Mouse (Mus musculus): ENCODE data around the gene Zdhhc5.

Zdhhc5 gene

GRCm38 (mm10) chr2:84714811-84715561 lies at the start of gene Zdhhc5:
Gene Zdhhc5, minus strand, starts transcription at chr2:84715180.
- DNase-seq (ENCODE audit: low spot score in 2 of 2) = peak; percentile 99

- DNase-seq (ENCODE audit: low spot score in 2 of 2) = no peak
Observed at GRCm38 (mm10) chr2:84762818-84763217, 47.8 kb upstream of the Zdhhc5 start.

- DNase-seq (ENCODE audit: low spot score in 2 of 2) = no peak
Observed at GRCm38 (mm10) chr2:84762295-84762694, 47.3 kb upstream of the Zdhhc5 start.

DNA sequence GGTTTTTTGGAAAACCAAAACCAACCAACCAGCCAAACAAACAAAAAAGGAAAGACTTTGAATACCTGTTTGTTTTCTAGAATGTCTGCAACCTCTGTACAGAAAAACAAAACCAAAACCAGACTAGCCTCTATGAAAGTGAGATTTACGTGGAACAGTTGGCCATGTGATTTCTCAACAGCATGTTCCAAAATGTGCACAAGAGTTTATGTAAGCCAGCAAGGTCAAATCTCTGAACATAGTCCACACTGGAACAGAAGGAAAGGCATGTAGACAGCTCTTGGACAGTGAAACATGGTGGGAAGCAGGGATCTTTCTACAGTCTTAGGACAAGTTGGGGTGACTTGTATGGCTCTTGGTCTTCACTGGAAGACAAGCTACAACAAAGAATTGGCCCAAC lies 46.9 kb upstream of the Zdhhc5 start:
- no peak for DNase-seq (ENCODE audit: low spot score in 2 of 2)

GRCm38 (mm10) chr2:84761309-84761708 lies 46.3 kb upstream of the Zdhhc5 start:
- DNase-seq (ENCODE audit: low spot score in 2 of 2) = no peak

- DNase-seq (ENCODE audit: low spot score in 2 of 2) = no peak
Observed at GRCm38 (mm10) chr2:84760777-84761176, 45.8 kb upstream of the Zdhhc5 start.

DNA sequence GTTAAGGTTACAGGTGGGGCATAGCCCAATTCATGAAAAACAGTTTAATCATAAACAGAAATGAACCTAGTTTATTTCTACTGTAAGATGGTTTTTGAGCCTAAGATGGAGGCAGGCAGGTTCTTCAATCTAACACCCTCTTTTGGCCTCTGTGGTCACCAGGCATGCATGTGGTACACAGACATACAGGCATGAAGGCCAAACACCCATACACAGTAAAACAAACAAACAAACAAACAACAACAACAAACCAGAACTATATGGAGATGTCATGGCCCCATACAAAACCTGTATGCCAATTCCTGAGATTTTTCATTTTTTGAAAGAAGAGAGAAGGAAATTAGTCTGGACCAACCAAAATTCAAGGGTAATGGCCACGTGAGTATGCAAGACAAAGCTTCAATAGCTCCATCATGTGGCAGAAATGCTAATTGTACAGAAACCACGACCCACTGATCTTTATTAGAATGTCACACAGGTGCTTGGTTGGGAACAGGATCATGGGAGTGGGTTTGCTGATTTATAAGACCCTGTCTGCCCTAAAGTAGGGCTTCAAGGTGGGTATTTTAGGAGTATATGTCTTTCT lies 43.7 kb upstream of the Zdhhc5 start:
- no peak for DNase-seq (ENCODE audit: low spot score in 2 of 2)

GRCm38 (mm10) chr2:84757026-84757682 lies 42.2 kb upstream of the Zdhhc5 start:
- DNase-seq (ENCODE audit: low spot score in 2 of 2) = no peak

DNA sequence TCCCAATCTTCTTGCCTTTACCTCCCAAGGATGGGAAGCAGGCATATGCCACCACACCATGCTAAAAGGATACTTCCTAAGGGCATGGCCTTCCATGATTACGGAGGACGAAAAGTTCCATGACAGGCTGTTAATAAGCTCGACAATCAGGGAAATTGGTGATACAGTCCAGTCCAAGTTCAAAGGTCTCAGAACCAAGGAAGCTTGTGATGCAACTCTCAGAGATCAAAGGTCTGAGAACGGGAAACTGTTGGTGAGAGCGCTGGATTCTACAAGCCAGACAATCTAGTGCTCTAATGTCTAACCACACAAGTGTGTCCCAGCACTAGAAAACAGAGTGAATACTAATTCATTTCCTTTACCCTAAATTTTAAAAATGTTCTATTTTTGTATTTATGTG lies 41.3 kb upstream of the Zdhhc5 start:
- no peak for DNase-seq (ENCODE audit: low spot score in 2 of 2)

DNA sequence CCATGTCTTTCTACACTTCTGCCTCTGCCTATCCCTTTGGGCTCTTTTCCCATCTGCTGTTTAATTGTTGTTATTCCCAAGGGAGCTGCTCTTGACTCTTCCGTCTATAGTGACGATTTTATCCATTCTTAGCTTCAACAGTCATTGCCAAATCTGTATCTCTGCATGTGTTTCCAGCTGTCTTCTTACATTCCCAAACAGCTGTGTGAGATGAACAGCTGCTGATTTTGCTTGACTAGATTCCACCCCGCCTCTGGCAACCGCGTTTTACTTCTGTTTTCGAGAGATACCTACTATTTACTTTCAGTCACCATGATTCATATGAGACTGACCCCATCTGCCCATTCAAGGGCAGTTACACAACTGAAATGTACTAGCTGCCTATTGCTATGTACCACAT lies 35.1 kb upstream of the Zdhhc5 start:
- DNase-seq (ENCODE audit: low spot score in 2 of 2) = no peak

- no peak for DNase-seq (ENCODE audit: low spot score in 2 of 2)
Observed at GRCm38 (mm10) chr2:84744126-84744525, 29.1 kb upstream of the Zdhhc5 start.

DNA sequence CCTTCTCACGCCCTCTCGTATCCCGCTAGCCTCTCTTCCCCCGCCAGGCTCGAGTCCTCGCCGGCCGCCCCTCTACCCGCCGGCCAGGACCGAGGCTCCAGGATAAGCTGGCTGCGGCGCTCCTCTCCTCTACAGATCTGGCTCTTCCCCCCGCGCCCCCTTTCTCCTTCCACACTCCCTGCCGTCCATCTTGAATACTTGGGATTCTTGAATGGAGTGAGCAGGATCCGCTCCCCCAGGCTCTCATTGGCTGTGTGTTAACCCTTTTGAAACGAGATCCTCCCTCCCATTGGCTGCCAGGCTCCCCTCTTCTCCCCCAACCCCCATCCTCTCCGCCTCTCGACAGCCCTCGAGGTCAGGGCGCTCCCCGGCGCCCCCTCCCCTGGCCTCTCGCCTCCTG lies 28.6 kb upstream of the Zdhhc5 start, which contains the start of gene Gm19426:
Gm19426 (minus strand) TSS at position 95 of the 400 bp plus-strand sequence.
- peak in 1 of 2 experiments; percentile 14 for DNase-seq (ENCODE audit: low spot score in 2 of 2)

GRCm38 (mm10) chr2:84742451-84743283 lies 27.7 kb upstream of the Zdhhc5 start:
- DNase-seq (ENCODE audit: low spot score in 2 of 2) = no peak

DNA sequence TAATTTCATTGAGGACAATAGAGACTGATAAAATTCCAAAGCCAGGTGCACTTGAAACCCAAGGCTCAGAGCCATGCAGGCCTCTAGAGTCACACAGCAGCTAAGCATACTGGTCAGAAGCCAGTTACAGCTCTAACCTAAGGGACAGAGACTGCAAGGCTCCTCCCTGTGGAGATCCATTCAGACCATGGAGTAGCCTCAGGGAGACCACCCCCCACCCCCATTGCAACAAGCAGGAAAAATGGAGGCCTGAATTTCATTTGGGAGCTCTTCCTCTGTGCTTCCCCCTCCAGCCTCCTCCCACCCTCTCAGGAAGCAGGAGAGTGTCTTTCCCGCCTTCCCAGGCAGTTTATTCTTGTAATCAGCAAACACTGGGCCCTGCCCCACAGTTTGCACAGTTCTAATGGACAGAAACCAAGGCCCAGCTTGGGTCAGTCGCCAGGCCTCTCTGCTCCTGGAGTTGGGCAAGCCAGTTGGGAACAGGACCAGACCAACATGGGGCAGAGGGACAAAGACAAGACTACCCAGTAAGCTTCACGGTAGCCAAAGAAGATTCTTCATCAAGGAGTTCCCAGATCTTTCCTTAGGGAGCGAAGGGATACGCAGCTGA lies 27.0 kb upstream of the Zdhhc5 start:
- no peak for DNase-seq (ENCODE audit: low spot score in 2 of 2)

GRCm38 (mm10) chr2:84740608-84741333 lies 25.8 kb upstream of the Zdhhc5 start:
- no peak for DNase-seq (ENCODE audit: low spot score in 2 of 2)

DNA sequence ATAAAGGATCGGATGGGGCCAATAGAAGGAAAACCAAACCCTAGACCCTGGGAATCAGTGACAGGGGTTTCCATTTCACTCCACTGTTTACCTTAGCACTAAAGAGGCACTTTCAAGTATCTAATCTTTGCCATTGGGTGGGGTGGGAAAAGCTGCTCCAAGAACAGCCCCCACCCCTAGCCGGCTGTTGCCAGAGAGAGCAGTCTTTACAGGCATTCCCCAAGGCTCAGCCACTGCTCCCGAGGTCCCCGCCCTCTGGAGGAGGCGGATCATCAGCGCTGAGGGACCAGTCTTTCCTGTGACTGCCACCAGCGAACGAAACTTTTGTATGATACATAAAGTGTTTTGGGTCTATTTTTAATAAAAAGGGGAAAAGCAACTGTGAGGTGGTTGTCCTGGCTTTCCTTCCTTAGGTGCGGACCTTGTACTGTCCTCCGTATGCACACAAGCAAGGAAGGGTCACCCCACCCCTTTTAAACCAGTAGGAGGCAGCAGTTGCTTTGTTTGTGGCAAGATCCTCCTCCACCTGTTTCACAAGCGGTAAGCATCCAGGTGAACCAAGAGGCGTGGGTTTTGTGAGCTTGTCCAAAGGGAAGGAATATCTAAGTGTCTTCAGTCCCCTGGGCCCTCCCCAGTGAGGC lies 23.4 kb upstream of the Zdhhc5 start:
- DNase-seq (ENCODE audit: low spot score in 2 of 2) = no peak

- DNase-seq (ENCODE audit: low spot score in 2 of 2) = no peak
Observed at GRCm38 (mm10) chr2:84737451-84737925, 22.5 kb upstream of the Zdhhc5 start.

DNA sequence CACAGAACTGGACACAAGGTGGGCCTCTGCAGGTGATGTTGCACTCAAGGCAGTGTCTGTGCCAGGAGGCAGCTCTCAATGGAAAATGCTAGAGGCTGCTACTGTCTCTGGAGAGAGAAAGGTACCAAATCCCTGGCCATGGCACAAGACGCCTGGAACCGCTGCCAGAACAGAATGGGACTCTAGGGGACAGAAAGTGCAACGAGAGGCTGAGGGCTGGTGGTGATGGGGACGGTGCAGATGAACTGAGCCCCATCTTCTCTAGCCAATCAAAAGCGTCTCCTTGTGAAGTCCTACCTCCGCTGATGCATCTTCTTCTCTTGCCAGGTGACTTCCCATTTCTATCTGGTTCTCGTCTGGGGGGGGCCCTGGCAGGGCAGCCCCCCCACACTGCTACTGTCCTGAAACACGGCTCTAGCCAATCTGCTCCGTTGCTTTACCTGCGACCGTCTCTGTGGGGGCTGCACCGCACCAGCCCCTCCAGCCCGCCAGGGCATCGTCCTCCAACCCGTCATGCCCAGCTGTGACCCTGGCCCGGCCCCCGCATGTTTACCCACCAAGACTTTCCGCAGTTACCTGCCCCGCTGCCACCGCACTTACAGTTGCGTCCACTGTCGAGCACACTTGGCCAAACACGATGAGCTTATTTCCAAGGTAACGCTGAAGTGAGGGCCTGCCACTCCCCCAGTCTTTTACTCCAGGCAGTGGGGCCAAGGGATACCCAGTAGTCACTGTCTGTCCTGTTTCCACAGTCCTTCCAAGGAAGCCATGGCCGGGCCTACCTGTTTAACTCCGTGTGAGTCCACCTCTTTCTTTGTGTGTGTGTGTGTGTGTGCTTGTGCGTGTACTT lies 21.6 kb upstream of the Zdhhc5 start:
- no peak for DNase-seq (ENCODE audit: low spot score in 2 of 2)

- no peak for DNase-seq (ENCODE audit: low spot score in 2 of 2)
Observed at GRCm38 (mm10) chr2:84735346-84735920, 20.5 kb upstream of the Zdhhc5 start.

All from thymus, postnatal 10 days (tissue).